Mouse (Mus musculus) left cerebral cortex, postnatal 36 days (tissue): ENCODE results near the gene D630039A03Rik. TPM values are rescaled to one million over a fixed set of nuclear protein-coding genes. Genes with fewer than 3 reads are reported as not detected.

Experiments
- DNase-seq, 2 experiments: peaks; one replicate each; pipeline ENCODE4 v3.0.0; 2021 to 2022; ENCODE audit warnings: low spot score in 2 of 2, mixed read lengths in 1 of 2
- intact Hi-C: fragments of 180-260 bp; cut with DNase I; formaldehyde crosslinking; loops from one replicate; pipeline ENCODE4 v1.15.1; 2025
- total RNA-seq, 2 experiments: library from RNA; stranded (reverse); gene quantifications; 2 replicates each; pipeline ENCODE4 v1.2.3; 2021

D630039A03Rik gene
- under 1 TPM; 0.15 to 0.18 TPM for total RNA-seq

- intact Hi-C loops, result no loop called here
- no peak for DNase-seq
These were observed at the start of gene D630039A03Rik for GRCm38 (mm10) chr4:57916201-57916661. Gene D630039A03Rik, minus strand, starts transcription at chr4:57916297.

- intact Hi-C loops, result no loop called here
- no peak for DNase-seq
These were observed 49.4 kb upstream of the D630039A03Rik start for GRCm38 (mm10) chr4:57965516-57965915.

- intact Hi-C loops, result no loop called here
- no peak for DNase-seq
These were observed 48.0 kb upstream of the D630039A03Rik start for GRCm38 (mm10) chr4:57964143-57964542.

- intact Hi-C loops, result loop anchor here (10.0 kb wide), 1 partner anchor 116 kb away; no protein-coding TSS in a partner anchor
- DNase-seq, result no peak
These were observed 43.0 kb upstream of the D630039A03Rik start for GRCm38 (mm10) chr4:57959056-57959455.

GRCm38 (mm10) chr4:57958098-57958497 lies 42.0 kb upstream of the D630039A03Rik start:
- intact Hi-C loops, result loop anchor here (10.0 kb wide), 1 partner anchor 117 kb away; no protein-coding TSS in a partner anchor
- DNase-seq, result no peak

- intact Hi-C loops, result loop anchor here (10.0 kb wide), 1 partner anchor 117 kb away; no protein-coding TSS in a partner anchor
- DNase-seq, result no peak
These were observed 41.3 kb upstream of the D630039A03Rik start for GRCm38 (mm10) chr4:57957200-57958085.

GRCm38 (mm10) chr4:57956029-57956960 lies 40.2 kb upstream of the D630039A03Rik start, which contains the start of gene Txn1:
Gene Txn1, minus strand, starts transcription at chr4:57956411.
- intact Hi-C loops, result loop anchor here (10.0 kb wide), 1 partner anchor 119 kb away; no protein-coding TSS in a partner anchor
- peak; percentile 93 to 95 for DNase-seq

GRCm38 (mm10) chr4:57955544-57955958 lies 39.5 kb upstream of the D630039A03Rik start:
- intact Hi-C loops, result loop anchor here (10.0 kb wide), 1 partner anchor 119 kb away; no protein-coding TSS in a partner anchor
- DNase-seq, result peak; percentile 65 to 68

- intact Hi-C loops, result loop anchor here (10.0 kb wide), 1 partner anchor 120 kb away; no protein-coding TSS in a partner anchor
- no peak for DNase-seq
These were observed 38.9 kb upstream of the D630039A03Rik start for GRCm38 (mm10) chr4:57954991-57955390.

- intact Hi-C loops, result loop anchor here (10.0 kb wide), 1 partner anchor 120 kb away; no protein-coding TSS in a partner anchor
- no peak for DNase-seq
These were observed 38.5 kb upstream of the D630039A03Rik start for GRCm38 (mm10) chr4:57954580-57954979.

GRCm38 (mm10) chr4:57953796-57954195 lies 37.7 kb upstream of the D630039A03Rik start:
- intact Hi-C loops, result loop anchor here (10.0 kb wide), 1 partner anchor 121 kb away; no protein-coding TSS in a partner anchor
- no peak for DNase-seq

- DNase-seq, result no peak
- intact Hi-C loops, result loop anchor here (10.0 kb wide), 1 partner anchor 122 kb away; no protein-coding TSS in a partner anchor
These were observed 36.8 kb upstream of the D630039A03Rik start for GRCm38 (mm10) chr4:57952891-57953290.

- intact Hi-C loops, result loop anchor here (10.0 kb wide), 1 partner anchor 122 kb away; no protein-coding TSS in a partner anchor
- DNase-seq, result no peak
These were observed 36.3 kb upstream of the D630039A03Rik start for GRCm38 (mm10) chr4:57952416-57952815.

GRCm38 (mm10) chr4:57949866-57950265 lies 33.8 kb upstream of the D630039A03Rik start:
- DNase-seq, result no peak
- intact Hi-C loops, result loop anchor here (10.0 kb wide), 1 partner anchor 125 kb away; no protein-coding TSS in a partner anchor

- intact Hi-C loops, result no loop called here
These were observed 31.4 kb upstream of the D630039A03Rik start for GRCm38 (mm10) chr4:57947476-57947875.

GRCm38 (mm10) chr4:57947036-57947435 lies 30.9 kb upstream of the D630039A03Rik start:
- DNase-seq, result no peak
- intact Hi-C loops, result no loop called here

More at GRCm38 (mm10) chr4:57947476-57947875, 31.4 kb upstream of the D630039A03Rik start:
- DNase-seq, result no peak

GRCm38 (mm10) chr4:57942892-57943291 lies 26.8 kb upstream of the D630039A03Rik start:
- DNase-seq, result no peak
- intact Hi-C loops, result no loop called here

GRCm38 (mm10) chr4:57940631-57941030 lies 24.5 kb upstream of the D630039A03Rik start:
- intact Hi-C loops, result no loop called here
- no peak for DNase-seq

- no peak for DNase-seq
- intact Hi-C loops, result no loop called here
These were observed 21.2 kb upstream of the D630039A03Rik start for GRCm38 (mm10) chr4:57937292-57937691.
